In genomic region chr11:75470675-75471074, GRCm38 (mm10) we compare ENCODE assay signal across 37 mouse cellular contexts. TPM values are rescaled to one million over a fixed set of nuclear protein-coding genes. Genes with fewer than 3 reads are reported as not detected.
DNase-seq lines count a peak whose midpoint lies in the region; ATAC-seq lines count a peak whose summit lies in the region.
"Had no signal": no experiment of that assay in that cellular context is flagged by ENCODE, and none has a peak within 500 bp of the region (broad histone marks: within the 10 kb centered on the region; RNA-seq: fewer than 3 reads in every experiment).

No protein-coding gene starts in this region.

- DNase-seq in liver, embryonic 13.5 days, result no peak
- DNase-seq in liver, result no peak
- DNase-seq in fat pad, adult 2 months (ENCODE audit: extremely low read depth, low read depth, low spot score), result peak; percentile 88
- DNase-seq in cerebellum, adult 8-10 months, result no peak
- no peak for DNase-seq in cerebellum, adult 9-10 months
- DNase-seq: adrenal gland, postnatal 14 days; B cell, adult 2 months; cerebellum, adult 11 months; cerebellum, postnatal 10 days; gastrocnemius, postnatal 14 days; heart, adult 11 months; heart, postnatal 10 days; kidney, adult 9 months; kidney, postnatal 10 days; layer of hippocampus, postnatal 36 days; lung, embryonic 14.5 days; lung, postnatal 14 days; retina, postnatal 1 day; right cerebral cortex, postnatal 14 days; thymus, postnatal 14 days had no signal

- H3K9me3 ChIP-seq in liver, embryonic 13.5 days (replicated peaks), result no peaks in the 10 kb centered on the region
- H3K9me3 ChIP-seq: forebrain, embryonic 15.5 days; hindbrain, embryonic 15.5 days; limb, embryonic 10.5 days; limb, embryonic 15.5 days; liver, embryonic 15.5 days; midbrain, embryonic 12.5 days; neural tube, embryonic 13.5 days; stomach, embryonic 15.5 days had no signal

- H3K27me3 ChIP-seq in liver, embryonic 13.5 days, result no peaks in the 10 kb centered on the region
- H3K27me3 ChIP-seq: forebrain, embryonic 15.5 days; limb, embryonic 15.5 days; liver, embryonic 15.5 days; neural tube, embryonic 13.5 days; Patski; stomach, embryonic 15.5 days had no signal

- 64% methylated on average over 3 of the region's 3 CpGs for WGBS in liver, embryonic 13.5 days (ENCODE audit: insufficient replicate concordance)

- 0 out of 2 replicates have a peak overlapping the region, but pooled peaks have one; percentile 12 for H3K27ac ChIP-seq in liver, embryonic 13.5 days
- H3K27ac ChIP-seq: forebrain, embryonic 15.5 days; hindbrain, embryonic 10.5 days; hindbrain, embryonic 15.5 days; limb, embryonic 10.5 days; limb, embryonic 15.5 days; liver, embryonic 15.5 days; midbrain, embryonic 12.5 days; neural tube, embryonic 13.5 days; stomach, embryonic 15.5 days had no signal

- peaks cover 10% of the 10 kb centered on the region for H3K36me3 ChIP-seq in liver, embryonic 13.5 days

- no peak overlapping the region for H3K9ac ChIP-seq in liver, embryonic 13.5 days
- H3K9ac ChIP-seq: forebrain, embryonic 15.5 days; hindbrain, embryonic 15.5 days; limb, embryonic 15.5 days; liver, embryonic 15.5 days; lung, embryonic 14.5 days; midbrain, embryonic 12.5 days; neural tube, embryonic 13.5 days; stomach, embryonic 15.5 days had no signal

- no peak overlapping the region for H3K4me2 ChIP-seq in liver, embryonic 13.5 days
- H3K4me2 ChIP-seq: forebrain, embryonic 15.5 days; heart, embryonic 11.5 days; hindbrain, embryonic 15.5 days; limb, embryonic 15.5 days; liver, embryonic 15.5 days; lung, embryonic 14.5 days; midbrain, embryonic 12.5 days; neural tube, embryonic 13.5 days; stomach, embryonic 15.5 days had no signal

- H3K4me1 ChIP-seq in liver, embryonic 13.5 days (replicated peaks), result peaks cover 59% of the 10 kb centered on the region
- H3K4me1 ChIP-seq: hindbrain, embryonic 15.5 days had no signal

- no peak overlapping the region for H3K4me3 ChIP-seq in liver, embryonic 13.5 days (replicated peaks)
- H3K4me3 ChIP-seq: forebrain, embryonic 15.5 days; hindbrain, embryonic 10.5 days; hindbrain, embryonic 15.5 days; limb, embryonic 10.5 days; limb, embryonic 15.5 days; liver, embryonic 15.5 days; midbrain, embryonic 12.5 days; neural tube, embryonic 13.5 days; stomach, embryonic 15.5 days had no signal

- ATAC-seq in liver, embryonic 13.5 days (ENCODE audit: low read depth), result no peak
- peak; percentile 32; the same call in 1 of the 2 replicates for ATAC-seq in megakaryocyte progenitor cell, adult 5-6 weeks (replicated peaks; ENCODE audit: poor library complexity)
- ATAC-seq in monocyte, adult 5-6 weeks (replicated peaks; ENCODE audit: insufficient number of reproducible peaks, low FRiP score, low TSS enrichment, poor library complexity, severe bottlenecking), result no peak
- ATAC-seq: forebrain, embryonic 15.5 days; inflammation-experienced regulatory T-cells, adult 6 months; Patski had no signal

RNA-seq across cellular contexts. Expression of gene Tlcd2, which starts 9.2 kb away (rescaled TPM):
- 18.7 and 18.8 TPM in 2 replicates for polyA plus RNA-seq in liver, embryonic 13.5 days (2015; fragmentation: Nextera tagmentation; extraction: Ambion mirVana)
- 16.3 and 16.5 TPM in 2 replicates for total RNA-seq in megakaryocyte progenitor cell, adult 5-6 weeks (2015)
- total RNA-seq in megakaryocyte progenitor cell, adult 5-6 weeks (2017), result 17.9 and 28.3 TPM in 2 replicates
- 1.0 to 8.1 TPM (median 1.3 TPM) in 3 replicates for total RNA-seq in monocyte, adult 5-6 weeks (2017)

RNA-seq across cellular contexts. Expression of gene Prpf8, which starts 15.9 kb away (rescaled TPM):
- 28.2 and 31.5 TPM in 2 replicates for polyA plus RNA-seq in liver, embryonic 13.5 days (2015; fragmentation: Nextera tagmentation; extraction: Ambion mirVana)
- total RNA-seq in megakaryocyte progenitor cell, adult 5-6 weeks (2015), result 147 and 148 TPM in 2 replicates
- total RNA-seq in megakaryocyte progenitor cell, adult 5-6 weeks (2017), result 93.5 and 107 TPM in 2 replicates
- total RNA-seq in monocyte, adult 5-6 weeks (2017), result 65.5 to 114 TPM (median 72.0 TPM) in 3 replicates

RNA-seq across cellular contexts. Expression of gene Wdr81, which starts 16.2 kb away (rescaled TPM):
- polyA plus RNA-seq in liver, embryonic 13.5 days (2015; fragmentation: Nextera tagmentation; extraction: Ambion mirVana), result 18.5 and 21.3 TPM in 2 replicates
- total RNA-seq in megakaryocyte progenitor cell, adult 5-6 weeks (2015), result 7.1 and 8.0 TPM in 2 replicates
- 5.7 and 8.0 TPM in 2 replicates for total RNA-seq in megakaryocyte progenitor cell, adult 5-6 weeks (2017)
- 15.9 to 17.9 TPM (median 16.5 TPM) in 3 replicates for total RNA-seq in monocyte, adult 5-6 weeks (2017)

RNA-seq across cellular contexts. Expression of gene Serpinf2, which starts 31.3 kb away (rescaled TPM):
- polyA plus RNA-seq in liver, embryonic 13.5 days (2015; fragmentation: Nextera tagmentation; extraction: Ambion mirVana), result 372 and 430 TPM in 2 replicates
- 0.20 TPM in 1 of 2 replicates, not detected in the other for total RNA-seq in megakaryocyte progenitor cell, adult 5-6 weeks (2015)
- not detected in 2 replicates for total RNA-seq in megakaryocyte progenitor cell, adult 5-6 weeks (2017)
- 0.19 TPM in 1 of 3 replicates, not detected in the others for total RNA-seq in monocyte, adult 5-6 weeks (2017)
- total RNA-seq: gastrocnemius, postnatal 14 days; heart, postnatal 10 days; left cerebral cortex, postnatal 10 days; midbrain, postnatal 0 days had no signal
- polyA plus RNA-seq: embryonic facial prominence, embryonic 14.5 days; forebrain, embryonic 15.5 days; hindbrain, embryonic 10.5 days; inflammation-experienced regulatory T-cells, adult 6 months; limb, embryonic 10.5 days; midbrain, embryonic 12.5 days; midbrain, postnatal 0 days had no signal

RNA-seq across cellular contexts. Expression of gene Rilp, which starts 39.2 kb away (rescaled TPM):
- 1.4 and 1.6 TPM in 2 replicates for polyA plus RNA-seq in liver, embryonic 13.5 days (2015; fragmentation: Nextera tagmentation; extraction: Ambion mirVana)
- 0.64 TPM in 1 of 2 replicates, not detected in the other for total RNA-seq in megakaryocyte progenitor cell, adult 5-6 weeks (2015)
- 0.24 TPM in 1 of 2 replicates, not detected in the other for total RNA-seq in megakaryocyte progenitor cell, adult 5-6 weeks (2017)
- 3.7 to 7.0 TPM (median 4.9 TPM) in 3 replicates for total RNA-seq in monocyte, adult 5-6 weeks (2017)
- polyA plus RNA-seq: inflammation-experienced regulatory T-cells, adult 6 months had no signal
